Mouse (Mus musculus) liver, embryonic 13.5 days (tissue): ENCODE results near the gene Eva1c. TPM values are rescaled to one million over a fixed set of nuclear protein-coding genes. Genes with fewer than 3 reads are reported as not detected.

Experiments used
- ATAC-seq: fragments of 200-750 bp; cut with Nextera tagmentation; 2 replicates; pipeline ENCODE4 v1.8.0; 2017; ENCODE audit warnings: low read depth, mild to moderate bottlenecking, moderate number of reproducible peaks, moderate library complexity
- DNase-seq: peaks from one replicate; pipeline ENCODE4 v3.0.0; 2022
- H3K27ac ChIP-seq: fragments of 300-500 bp; sonication (generic); 2 replicates; pipeline ENCODE4 v1.5.1; 2015; ENCODE audit warnings: moderate library complexity, mild to moderate bottlenecking, inconsistent platforms
- H3K27me3 ChIP-seq: fragments of 300-500 bp; sonication (generic); 2 replicates; pipeline ENCODE4 v1.6.1; 2015; ENCODE audit warnings: mild to moderate bottlenecking, inconsistent platforms
- H3K36me3 ChIP-seq: fragments of 300-500 bp; sonication (generic); 2 replicates; pipeline ENCODE4 v1.6.1; 2015; ENCODE audit warnings: mild to moderate bottlenecking, inconsistent platforms
- H3K4me1 ChIP-seq: fragments of 300-500 bp; sonication (generic); replicated peaks from 2 replicates; pipeline ENCODE4 v1.6.1; 2015; ENCODE audit warnings: inconsistent platforms
- H3K4me2 ChIP-seq: fragments of 300-500 bp; sonication (generic); 2 replicates; pipeline ENCODE4 v1.6.1; 2015; ENCODE audit warnings: inconsistent platforms, mild to moderate bottlenecking, moderate library complexity
- H3K4me3 ChIP-seq: fragments of 300-500 bp; sonication (generic); replicated peaks from 2 replicates; pipeline ENCODE4 v1.5.1; 2015; ENCODE audit warnings: mild to moderate bottlenecking, inconsistent platforms
- H3K9ac ChIP-seq: fragments of 300-500 bp; sonication (generic); 2 replicates; pipeline ENCODE4 v1.6.1; 2015; ENCODE audit warnings: mild to moderate bottlenecking, inconsistent platforms
- H3K9me3 ChIP-seq: fragments of 300-500 bp; sonication (generic); replicated peaks from 2 replicates; pipeline ENCODE4 v1.6.1; 2016; ENCODE audit warnings: inconsistent platforms
- WGBS: fragments of 180-500 bp; shearing (Covaris S2); methylation state at CpG from one replicate; pipeline ENCODE4 v1.1.7; 2015; ENCODE audit not compliant: insufficient replicate concordance; 5-methylcytosine and 5-hydroxymethylcytosine counted together
- polyA plus RNA-seq: library from polyadenylated mRNA; unstranded; fragments of >200 nt; fragmentation: Nextera tagmentation; extraction: Ambion mirVana; gene quantifications from 2 replicates; pipeline ENCODE4 v1.2.1, GENCODE M21; 2015

Eva1c gene
- polyA plus RNA-seq, 1 experiment from 2014 or later: 0.31 TPM

- H3K4me2 ChIP-seq: no peak overlapping the region
- no peak overlapping the region for H3K4me3 ChIP-seq
- H3K27me3 ChIP-seq: peaks cover 5% of the 10 kb centered on the region; the same call in 1 of the 2 replicates
- H3K9me3 ChIP-seq: no peaks in the 10 kb centered on the region
- WGBS: 8% methylated on average over 7 of the region's 7 CpGs
- H3K9ac ChIP-seq: no peak overlapping the region
- no peaks in the 10 kb centered on the region for H3K4me1 ChIP-seq
- H3K27ac ChIP-seq: no peak overlapping the region
- no peak for ATAC-seq
- H3K36me3 ChIP-seq: no peaks in the 10 kb centered on the region
- DNase-seq: no peak
These were observed 41.6 kb downstream of the Eva1c start for GRCm38 (mm10) chr16:90868129-90868528.

- Histone ChIP-seq H3K4me1 (no peaks in the 10 kb centered on the region), H3K9ac (no peak overlapping the region), H3K9me3 (no peaks in the 10 kb centered on the region), H3K36me3 (no peaks in the 10 kb centered on the region), H3K4me2 (no peak overlapping the region), H3K27me3 (peaks cover 5% of the 10 kb centered on the region; the same call in 1 of the 2 replicates), H3K4me3 (no peak overlapping the region), H3K27ac (no peak overlapping the region)
- no peak for DNase-seq
- ATAC-seq: no peak
- WGBS: 73% methylated on average over 4 of the region's 4 CpGs
These were observed 42.8 kb downstream of the Eva1c start for GRCm38 (mm10) chr16:90869361-90869760.

- Histone ChIP-seq H3K36me3 (no peaks in the 10 kb centered on the region), H3K27ac (no peak overlapping the region)
- WGBS: 56% methylated on average over 8 of the region's 8 CpGs
These were observed 46.4 kb downstream of the Eva1c start for GRCm38 (mm10) chr16:90872936-90873335.

GRCm38 (mm10) chr16:90874536-90874935, 48.0 kb downstream of the Eva1c start:
- Histone ChIP-seq H3K36me3 (no peaks in the 10 kb centered on the region), H3K4me2 (no peak overlapping the region), H3K4me3 (no peak overlapping the region), H3K9me3 (no peaks in the 10 kb centered on the region), H3K4me1 (no peaks in the 10 kb centered on the region), H3K27ac (no peak overlapping the region), H3K9ac (no peak overlapping the region), H3K27me3 (0 out of 2 replicates have a peak, but pooled peaks cover 3% of the 10 kb centered on the region)
- DNase-seq (no peak), ATAC-seq (no peak)
- WGBS: 58% methylated on average over 5 of the region's 5 CpGs

More at GRCm38 (mm10) chr16:90872936-90873335, 46.4 kb downstream of the Eva1c start:
- ATAC-seq (no peak), DNase-seq (no peak)
- H3K4me2 ChIP-seq: no peak overlapping the region
- H3K4me1 ChIP-seq: no peaks in the 10 kb centered on the region
- H3K9me3 ChIP-seq: no peaks in the 10 kb centered on the region
- no peaks in the 10 kb centered on the region for H3K27me3 ChIP-seq
- H3K4me3 ChIP-seq: no peak overlapping the region
- no peak overlapping the region for H3K9ac ChIP-seq

- H3K9ac ChIP-seq: no peak overlapping the region
- no peaks in the 10 kb centered on the region for H3K4me1 ChIP-seq
- H3K4me3 ChIP-seq: no peak overlapping the region
- ATAC-seq (no peak), DNase-seq (no peak)
- WGBS: 67% methylated on average over 3 of the region's 3 CpGs
- H3K4me2 ChIP-seq: no peak overlapping the region
- no peaks in the 10 kb centered on the region for H3K36me3 ChIP-seq
- peaks cover 8% of the 10 kb centered on the region; the same call in 1 of the 2 replicates for H3K27me3 ChIP-seq
- no peak overlapping the region for H3K27ac ChIP-seq
- H3K9me3 ChIP-seq: no peaks in the 10 kb centered on the region
These were observed 51.8 kb downstream of the Eva1c start for GRCm38 (mm10) chr16:90878135-90878860.

- DNase-seq: no peak
- no peaks in the 10 kb centered on the region for H3K9me3 ChIP-seq
- no peak overlapping the region for H3K4me2 ChIP-seq
- H3K4me1 ChIP-seq: 0 out of 2 replicates have a peak, but pooled peaks cover 7% of the 10 kb centered on the region
- no peak for ATAC-seq
- H3K4me3 ChIP-seq: no peak overlapping the region
- no peak overlapping the region for H3K9ac ChIP-seq
- H3K27me3 ChIP-seq: peaks cover 8% of the 10 kb centered on the region; the same call in 1 of the 2 replicates
- 52% methylated on average over 7 of the region's 8 CpGs for WGBS
- no peaks in the 10 kb centered on the region for H3K36me3 ChIP-seq
- H3K27ac ChIP-seq: no peak overlapping the region
These were observed 56.0 kb downstream of the Eva1c start for GRCm38 (mm10) chr16:90882501-90882977.

- ATAC-seq: no peak
- WGBS: 28% methylated on average over 2 of the region's 2 CpGs
- no peak overlapping the region for H3K27ac ChIP-seq
These were observed 58.8 kb downstream of the Eva1c start for GRCm38 (mm10) chr16:90885351-90885750.

GRCm38 (mm10) chr16:90885781-90886565, 59.5 kb downstream of the Eva1c start:
- no peak overlapping the region for H3K4me3 ChIP-seq
- H3K4me1 ChIP-seq: 0 out of 2 replicates have a peak, but pooled peaks cover 7% of the 10 kb centered on the region
- ATAC-seq (no peak), DNase-seq (no peak)
- no peaks in the 10 kb centered on the region; the same call in 1 of the 2 replicates for H3K9me3 ChIP-seq
- H3K9ac ChIP-seq: no peak overlapping the region
- H3K27ac ChIP-seq: no peak overlapping the region
- 23% methylated on average over 9 of the region's 9 CpGs for WGBS
- H3K36me3 ChIP-seq: no peaks in the 10 kb centered on the region
- H3K4me2 ChIP-seq: no peak overlapping the region
- 0 out of 2 replicates have a peak, but pooled peaks cover 5% of the 10 kb centered on the region for H3K27me3 ChIP-seq

More at GRCm38 (mm10) chr16:90885351-90885750, 58.8 kb downstream of the Eva1c start:
- H3K9me3 ChIP-seq: no peaks in the 10 kb centered on the region; the same call in 1 of the 2 replicates
- no peak overlapping the region for H3K4me2 ChIP-seq
- H3K4me3 ChIP-seq: no peak overlapping the region
- DNase-seq: no peak
- 0 out of 2 replicates have a peak, but pooled peaks cover 4% of the 10 kb centered on the region for H3K27me3 ChIP-seq
- 0 out of 2 replicates have a peak, but pooled peaks cover 7% of the 10 kb centered on the region for H3K4me1 ChIP-seq
- H3K36me3 ChIP-seq: no peaks in the 10 kb centered on the region
- no peak overlapping the region for H3K9ac ChIP-seq

- 74% methylated on average over 9 of the region's 9 CpGs for WGBS
- DNase-seq (no peak), ATAC-seq (no peak)
- Histone ChIP-seq H3K27me3 (0 out of 2 replicates have a peak, but pooled peaks cover 11% of the 10 kb centered on the region), H3K36me3 (no peaks in the 10 kb centered on the region), H3K4me1 (0 out of 2 replicates have a peak, but pooled peaks cover 3% of the 10 kb centered on the region), H3K4me2 (no peak overlapping the region), H3K9ac (no peak overlapping the region), H3K27ac (no peak overlapping the region), H3K4me3 (no peak overlapping the region), H3K9me3 (no peaks in the 10 kb centered on the region; the same call in 1 of the 2 replicates)
These were observed 64.2 kb downstream of the Eva1c start for GRCm38 (mm10) chr16:90890683-90891082.

GRCm38 (mm10) chr16:90891601-90892000, 65.1 kb downstream of the Eva1c start:
- ATAC-seq: no peak
- no peak overlapping the region for H3K4me2 ChIP-seq
- DNase-seq: no peak

GRCm38 (mm10) chr16:90892081-90892480, 65.6 kb downstream of the Eva1c start:
- Histone ChIP-seq H3K27ac (no peak overlapping the region), H3K4me3 (no peak overlapping the region), H3K9me3 (no peaks in the 10 kb centered on the region; the same call in 1 of the 2 replicates), H3K4me2 (no peak overlapping the region), H3K36me3 (no peaks in the 10 kb centered on the region), H3K27me3 (0 out of 2 replicates have a peak, but pooled peaks cover 11% of the 10 kb centered on the region), H3K4me1 (no peaks in the 10 kb centered on the region), H3K9ac (no peak overlapping the region)
- WGBS: 54% methylated on average over 8 of the region's 8 CpGs
- ATAC-seq (no peak), DNase-seq (no peak)

More at GRCm38 (mm10) chr16:90891601-90892000, 65.1 kb downstream of the Eva1c start:
- Histone ChIP-seq H3K9ac (no peak overlapping the region), H3K27ac (no peak overlapping the region), H3K9me3 (no peaks in the 10 kb centered on the region; the same call in 1 of the 2 replicates), H3K27me3 (0 out of 2 replicates have a peak, but pooled peaks cover 11% of the 10 kb centered on the region), H3K4me3 (no peak overlapping the region), H3K36me3 (no peaks in the 10 kb centered on the region), H3K4me1 (no peaks in the 10 kb centered on the region)
- WGBS: 64% methylated on average over 14 of the region's 14 CpGs
